Mouse (Mus musculus) spleen, adult 2 months (tissue): ENCODE results near the gene Cep350. TPM values are rescaled to one million over a fixed set of nuclear protein-coding genes. Genes with fewer than 3 reads are reported as not detected.

Experiments used
- DNase-seq, 2 experiments: peaks; one replicate each; pipeline versions ENCODE4 v3.0.0 to v3.0.0-alpha.2; 2012 to 2021; ENCODE audit warnings: low spot score in 2 of 2, low read depth in 1 of 2
- H3K27ac ChIP-seq: fragments of 200-500 bp; 2 replicates; pipeline ENCODE4 v1.5.1; 2012; ENCODE audit warnings: low read length, inconsistent platforms; ENCODE audit not compliant: insufficient read depth
- H3K27me3 ChIP-seq: fragments of 200-500 bp; 2 replicates; pipeline ENCODE4 v1.6.1; 2012; ENCODE audit warnings: mild to moderate bottlenecking, moderate library complexity, low read length, inconsistent platforms; ENCODE audit not compliant: control insufficient read depth, insufficient read depth
- H3K36me3 ChIP-seq: fragments of 200-500 bp; 2 replicates; pipeline ENCODE4 v1.6.1; 2012; ENCODE audit warnings: mild to moderate bottlenecking, low read length, inconsistent platforms; ENCODE audit not compliant: control insufficient read depth, insufficient read depth
- H3K4me1 ChIP-seq: fragments of 200-500 bp; 2 replicates; pipeline ENCODE4 v1.6.1; 2011; ENCODE audit warnings: inconsistent platforms; ENCODE audit not compliant: control insufficient read depth, insufficient read depth, insufficient read length
- H3K4me3 ChIP-seq: fragments of 200-500 bp; 2 replicates; pipeline ENCODE4 v1.5.1; 2011; ENCODE audit warnings: mild to moderate bottlenecking, inconsistent platforms; ENCODE audit not compliant: insufficient read depth, insufficient read length; ENCODE audit errors: extremely low read depth
- CTCF ChIP-seq: fragments of 200-500 bp; IDR thresholded peaks from 2 replicates; pipeline ENCODE4 v1.5.1; 2011; ENCODE audit warnings: mild to moderate bottlenecking, inconsistent platforms; ENCODE audit not compliant: insufficient read depth, insufficient read length, insufficient replicate concordance; ENCODE audit errors: extremely low read depth
- POLR2A ChIP-seq: fragments of 200-500 bp; IDR thresholded peaks from 2 replicates; pipeline ENCODE4 v1.6.1; 2011; ENCODE audit warnings: low read depth, low read length, inconsistent platforms
- WGBS: fragments of 180-500 bp; shearing (Covaris S2); methylation state at CpG from one replicate; pipeline ENCODE4 v1.1.7; 2018; 5-methylcytosine and 5-hydroxymethylcytosine counted together
- polyA plus RNA-seq: library from polyadenylated mRNA; depleted of rRNA; stranded (reverse); fragments of >200 nt; gene quantifications from 2 replicates; pipeline ENCODE4 v1.2.3, GENCODE M21; 2012

Cep350 gene
- polyA plus RNA-seq, 1 experiment = 5.2 TPM

- 71% methylated on average over 2 of the region's 2 CpGs for WGBS
- no peak for TF ChIP-seq CTCF
- TF ChIP-seq POLR2A = no peak
- Histone ChIP-seq H3K4me1 (no peaks in the 10 kb centered on the region), H3K27ac (no peak overlapping the region), H3K36me3 (no peaks in the 10 kb centered on the region), H3K4me3 (no peak overlapping the region), H3K27me3 (no peaks in the 10 kb centered on the region)
- no peak for DNase-seq
Measured at GRCm38 (mm10) chr1:155995612-155996011, 22.6 kb upstream of the Cep350 start.

GRCm38 (mm10) chr1:155994524-155994923 is 21.5 kb upstream of the Cep350 start:
- H3K27ac ChIP-seq = no peak overlapping the region
- no peaks in the 10 kb centered on the region for H3K27me3 ChIP-seq
- no peak overlapping the region for H3K4me3 ChIP-seq
- H3K4me1 ChIP-seq = no peaks in the 10 kb centered on the region
- WGBS = 94% methylated on average over 2 of the region's 2 CpGs
- H3K36me3 ChIP-seq = no peaks in the 10 kb centered on the region
- no peak for DNase-seq
- TF ChIP-seq CTCF (no peak), POLR2A (no peak)

GRCm38 (mm10) chr1:155990391-155990790 is 17.3 kb upstream of the Cep350 start:
- no peak overlapping the region for H3K4me3 ChIP-seq
- TF ChIP-seq POLR2A (no peak), CTCF (no peak)
- WGBS = 79% methylated on average over 11 of the region's 11 CpGs
- DNase-seq = no peak
- no peaks in the 10 kb centered on the region for H3K36me3 ChIP-seq
- no peak overlapping the region for H3K27ac ChIP-seq
- H3K27me3 ChIP-seq = no peaks in the 10 kb centered on the region
- H3K4me1 ChIP-seq = no peaks in the 10 kb centered on the region

DNA sequence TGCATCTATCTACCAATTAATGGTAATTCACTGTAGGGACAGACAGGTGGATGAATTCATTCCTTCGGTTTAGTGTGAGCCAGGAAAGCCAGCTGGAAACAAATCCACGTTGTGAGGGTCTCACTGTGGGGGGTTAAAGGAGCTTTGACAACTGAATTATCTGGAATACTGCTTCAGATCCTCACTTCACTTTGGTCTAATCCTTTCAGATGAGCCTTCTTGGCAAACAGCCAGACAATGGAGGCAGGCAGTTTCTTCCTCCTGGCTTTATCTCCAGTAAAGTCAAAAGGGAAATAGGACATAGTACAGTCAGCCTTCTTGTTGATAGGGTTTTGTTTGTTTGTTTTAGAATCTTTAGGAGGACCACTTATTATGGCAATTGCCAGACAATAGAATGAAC is 16.3 kb upstream of the Cep350 start:
- Histone ChIP-seq H3K36me3 (no peaks in the 10 kb centered on the region), H3K27me3 (no peaks in the 10 kb centered on the region), H3K4me1 (no peaks in the 10 kb centered on the region), H3K27ac (no peak overlapping the region), H3K4me3 (no peak overlapping the region)
- WGBS = 75% methylated on average over 2 of the region's 2 CpGs
- DNase-seq = no peak
- TF ChIP-seq POLR2A = no peak
- TF ChIP-seq CTCF = no peak

DNA sequence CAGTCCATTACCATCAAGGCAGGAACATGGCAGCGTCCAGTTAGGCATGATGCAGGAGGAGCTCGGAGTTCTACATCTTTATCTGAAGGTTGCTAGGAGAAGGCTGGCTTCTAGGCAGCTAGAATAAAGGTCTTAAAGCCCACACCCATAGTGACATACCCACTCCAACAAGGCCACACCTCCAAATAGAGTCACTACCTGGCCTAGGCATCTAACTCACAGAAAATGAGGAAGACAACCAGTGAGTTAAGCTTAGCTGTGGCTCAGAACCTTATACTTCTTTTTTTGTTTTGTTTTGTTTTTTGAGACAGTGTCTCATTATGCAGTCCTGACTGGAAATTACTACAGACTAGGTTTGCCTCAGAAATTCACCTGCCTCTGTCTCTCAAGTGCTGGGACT is 14.6 kb upstream of the Cep350 start:
- no peak for TF ChIP-seq CTCF
- no peak for TF ChIP-seq POLR2A
- no peak for DNase-seq
- Histone ChIP-seq H3K36me3 (no peaks in the 10 kb centered on the region), H3K27me3 (no peaks in the 10 kb centered on the region), H3K27ac (no peak overlapping the region), H3K4me3 (no peak overlapping the region), H3K4me1 (no peaks in the 10 kb centered on the region)
- 90% methylated on average over 2 of the region's 2 CpGs for WGBS

DNA sequence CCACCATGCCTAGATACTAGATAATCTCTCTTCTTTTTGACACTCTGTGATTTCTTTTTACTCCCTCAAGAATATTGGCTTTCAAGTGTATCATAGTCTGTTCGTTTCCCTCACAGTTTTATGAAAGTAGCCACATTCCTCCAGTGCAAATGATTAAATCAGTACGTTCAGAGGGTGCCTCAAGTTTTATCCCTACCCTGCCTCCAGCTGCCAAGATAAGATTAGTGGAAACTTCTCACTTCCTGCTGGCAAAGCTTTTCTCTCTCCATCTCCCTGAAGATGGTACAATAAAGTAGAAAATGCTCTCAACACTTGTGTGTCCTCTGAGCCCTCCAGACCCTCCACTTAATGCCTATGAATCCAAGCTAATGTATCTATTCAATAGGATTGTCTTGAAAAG is 1.9 kb upstream of the Cep350 start:
- DNase-seq = no peak
- no peak overlapping the region for H3K27ac ChIP-seq

DNA sequence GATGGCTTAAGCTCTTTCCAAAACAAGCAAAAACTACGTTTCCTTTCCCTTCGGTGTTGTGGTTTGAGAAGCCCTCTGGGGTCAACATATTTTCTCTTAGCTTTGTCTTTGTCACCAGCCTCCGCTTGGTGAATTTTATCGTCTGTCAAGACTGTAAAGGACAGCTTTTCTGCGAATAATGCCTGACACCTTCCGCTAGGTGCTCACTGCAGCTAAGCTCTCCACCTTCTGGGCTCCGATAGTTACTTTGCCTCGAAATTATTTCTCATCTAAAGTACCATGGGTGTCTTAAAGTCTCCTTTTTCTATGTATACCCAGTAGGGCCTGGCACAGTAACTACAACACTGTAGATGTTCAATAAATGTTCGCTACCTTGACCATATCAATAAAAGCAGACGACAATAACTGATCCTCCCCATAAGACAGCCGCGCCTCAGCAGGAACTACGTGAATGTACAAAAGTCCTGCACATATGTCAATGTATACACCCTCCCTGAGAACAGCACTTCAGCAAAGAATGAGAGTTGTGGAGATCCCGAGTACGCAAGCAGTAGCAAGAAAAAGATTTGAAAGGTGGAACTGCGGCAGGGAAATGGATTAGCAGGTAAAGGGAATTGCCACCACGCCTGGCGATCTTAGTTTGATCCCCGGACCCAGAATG is 794 bp upstream of the Cep350 start:
- peak overlapping the region; percentile 95 for H3K27ac ChIP-seq
- TF ChIP-seq CTCF (no peak), POLR2A (no peak)
- H3K4me1 ChIP-seq = peaks cover 6% of the 10 kb centered on the region
- no peaks in the 10 kb centered on the region for H3K36me3 ChIP-seq
- H3K27me3 ChIP-seq = no peaks in the 10 kb centered on the region; the same call in 1 of the 2 replicates
- H3K4me3 ChIP-seq = peak overlapping the region; percentile 66
- DNase-seq = peak; percentile 11 to 15
- 7% methylated on average over 19 of the region's 19 CpGs for WGBS

More for the DNA sequence above, 1.9 kb upstream of the Cep350 start:
- peaks cover 6% of the 10 kb centered on the region for H3K4me1 ChIP-seq
- TF ChIP-seq POLR2A (no peak), CTCF (no peak)
- H3K27me3 ChIP-seq = no peaks in the 10 kb centered on the region; the same call in 1 of the 2 replicates
- no peaks in the 10 kb centered on the region for H3K36me3 ChIP-seq
- 66% methylated on average over 2 of the region's 2 CpGs for WGBS
- no peak overlapping the region for H3K4me3 ChIP-seq
